In the genomic region with DNA sequence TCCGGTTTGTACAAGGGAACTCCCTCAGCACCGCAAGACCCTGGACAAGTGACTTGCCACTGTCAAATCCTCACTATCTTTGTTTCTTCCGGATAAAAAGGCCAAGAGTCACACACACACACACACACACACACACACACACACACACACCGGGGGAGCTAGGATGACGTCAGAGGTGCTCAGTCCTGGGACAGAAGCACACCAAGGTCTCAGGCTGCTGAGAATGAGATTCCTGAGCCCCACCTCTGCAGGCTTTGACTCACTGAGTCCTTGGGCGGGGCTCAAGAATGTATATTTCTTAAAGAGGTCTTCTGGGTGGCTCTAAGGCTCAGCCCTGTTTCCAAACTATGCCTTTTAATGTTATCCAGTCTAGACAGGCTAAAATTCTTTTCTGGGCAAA, we compare ENCODE assay signal across 15 mouse cellular contexts. TPM values are rescaled to one million over a fixed set of nuclear protein-coding genes. Genes with fewer than 3 reads are reported as not detected.
DNase-seq lines count a peak whose midpoint lies in the region; ATAC-seq and TF ChIP-seq lines count a peak whose summit lies in the region.
"Had no signal": no experiment of that assay in that cellular context is flagged by ENCODE, and none has a peak within 500 bp of the region (broad histone marks: within the 10 kb centered on the region; RNA-seq: fewer than 3 reads in every experiment).

No protein-coding gene starts in this region.

- 22% methylated on average over 6 of the region's 6 CpGs for WGBS in lung, embryonic 14.5 days
- 37% methylated on average over 6 of the region's 6 CpGs for WGBS in lung, adult 2 months
- 37% methylated on average over 6 of the region's 6 CpGs for whole genome bisulfite sequencing in intestine, embryonic 15.5 days
- WGBS in stomach, embryonic 16.5 days, result 33% methylated on average over 6 of the region's 6 CpGs

- H3K27ac ChIP-seq in lung, embryonic 14.5 days (ENCODE audit: low read depth), result peak overlapping the region; percentile 46; the same call in 1 of the 2 replicates
- peak overlapping the region; percentile 32; the same call in 1 of the 2 replicates for H3K27ac ChIP-seq in intestine, embryonic 15.5 days
- peak overlapping the region; percentile 55; the same call in 1 of the 2 replicates for H3K27ac ChIP-seq in stomach, embryonic 16.5 days (ENCODE audit: low read length)
- H3K27ac ChIP-seq: liver, embryonic 13.5 days had no signal

- TF ChIP-seq POLR2A in lung, adult 2 months (IDR thresholded peaks at IDR 0.05; ENCODE audit: borderline replicate concordance, extremely low read depth, low read depth, low read length), result no peak

- H3K4me1 ChIP-seq in lung, embryonic 14.5 days (ENCODE audit: insufficient read depth), result 0 out of 2 replicates have a peak, but pooled peaks cover 8% of the 10 kb centered on the region
- 0 out of 2 replicates have a peak, but pooled peaks cover 2% of the 10 kb centered on the region for H3K4me1 ChIP-seq in lung, adult 2 months (ENCODE audit: control insufficient read depth, insufficient read depth, low read length)
- 0 out of 2 replicates have a peak, but pooled peaks cover 5% of the 10 kb centered on the region for H3K4me1 ChIP-seq in intestine, embryonic 15.5 days (replicated peaks)
- peaks cover 5% of the 10 kb centered on the region; the same call in 1 of the 2 replicates for H3K4me1 ChIP-seq in stomach, embryonic 16.5 days (ENCODE audit: control insufficient read depth, insufficient read depth, low read length)

- peak; percentile 85 for ATAC-seq in lung, embryonic 14.5 days (ENCODE audit: insufficient read depth)
- ATAC-seq in intestine, embryonic 15.5 days, result peak; percentile 89
- peak; percentile 87; the same call in 1 of the 2 replicates for ATAC-seq in stomach, embryonic 16.5 days (ENCODE audit: insufficient read depth, low FRiP score)
- ATAC-seq: forebrain, embryonic 16.5 days; hindbrain, embryonic 16.5 days had no signal

- H3K4me3 ChIP-seq in lung, embryonic 14.5 days (ENCODE audit: low read depth, low read length), result no peak overlapping the region
- no peak overlapping the region for H3K4me3 ChIP-seq in lung, adult 2 months (replicated peaks; ENCODE audit: extremely low read depth, low read depth, low read length)
- H3K4me3 ChIP-seq in intestine, embryonic 15.5 days (replicated peaks), result no peak overlapping the region
- H3K4me3 ChIP-seq in stomach, embryonic 16.5 days (replicated peaks; ENCODE audit: low read length), result no peak overlapping the region
- H3K4me3 ChIP-seq: liver, embryonic 13.5 days; myocyte had no signal

- no peaks in the 10 kb centered on the region for H3K27me3 ChIP-seq in lung, embryonic 14.5 days (ENCODE audit: insufficient read depth, low read length)
- no peaks in the 10 kb centered on the region for H3K27me3 ChIP-seq in intestine, embryonic 15.5 days (replicated peaks)
- no peaks in the 10 kb centered on the region for H3K27me3 ChIP-seq in stomach, embryonic 16.5 days (ENCODE audit: control insufficient read depth, insufficient read depth, low read length)
- H3K27me3 ChIP-seq: liver, embryonic 13.5 days had no signal

- TF ChIP-seq CTCF in lung, embryonic 14.5 days (IDR thresholded peaks at IDR 0.05; ENCODE audit: low read depth), result no peak
- TF ChIP-seq CTCF in lung, adult 2 months (IDR thresholded peaks at IDR 0.05; ENCODE audit: insufficient read depth, low read length), result no peak

- no peaks in the 10 kb centered on the region for H3K9me3 ChIP-seq in lung, embryonic 14.5 days (ENCODE audit: low read depth, low read length)
- no peaks in the 10 kb centered on the region for H3K9me3 ChIP-seq in intestine, embryonic 15.5 days
- no peaks in the 10 kb centered on the region for H3K9me3 ChIP-seq in stomach, embryonic 16.5 days (replicated peaks; ENCODE audit: control insufficient read depth, low read length)
- H3K9me3 ChIP-seq: liver, embryonic 13.5 days had no signal

- no peaks in the 10 kb centered on the region for H3K36me3 ChIP-seq in lung, embryonic 14.5 days (ENCODE audit: insufficient read depth)
- no peaks in the 10 kb centered on the region for H3K36me3 ChIP-seq in intestine, embryonic 15.5 days
- H3K36me3 ChIP-seq in stomach, embryonic 16.5 days (ENCODE audit: control insufficient read depth, insufficient read depth, low read length), result no peaks in the 10 kb centered on the region
- H3K36me3 ChIP-seq: liver, embryonic 13.5 days had no signal

- no peak overlapping the region for H3K9ac ChIP-seq in lung, embryonic 14.5 days
- H3K9ac ChIP-seq in intestine, embryonic 15.5 days, result no peak overlapping the region
- H3K9ac ChIP-seq in stomach, embryonic 16.5 days (ENCODE audit: low read length), result no peak overlapping the region
- H3K9ac ChIP-seq: liver, embryonic 13.5 days had no signal

- no peak overlapping the region for H3K4me2 ChIP-seq in lung, embryonic 14.5 days
- H3K4me2 ChIP-seq in intestine, embryonic 15.5 days (replicated peaks), result no peak overlapping the region
- no peak overlapping the region for H3K4me2 ChIP-seq in stomach, embryonic 16.5 days (ENCODE audit: low read depth, low read length)
- H3K4me2 ChIP-seq: liver, embryonic 13.5 days had no signal

- DNase-seq in lung, embryonic 14.5 days, result peak; percentile 71
- no peak for DNase-seq in lung, adult 2 months
- DNase-seq in adrenal gland, postnatal 10 days, result peak; percentile 59
- DNase-seq in gastrocnemius, postnatal 10 days, result no peak
- DNase-seq in layer of hippocampus, postnatal 14 days (ENCODE audit: low spot score in 2 of 2), result no peak
- DNase-seq in heart, adult 11 months, result no peak
- DNase-seq: cerebellum, postnatal 36 days; gastrocnemius, postnatal 25 days; liver, embryonic 13.5 days; thymus, adult 2 months had no signal

RNA-seq across cellular contexts. Expression of a gene that starts 41.5 kb away (rescaled TPM):
- polyA plus RNA-seq in lung, embryonic 14.5 days (2014; fragmentation: Nextera tagmentation; extraction: Ambion mirVana), result 10.9 and 11.4 TPM in 2 replicates
- 15.2 and 16.3 TPM in 2 replicates for polyA plus RNA-seq in lung, adult 2 months (2012; rRNA removed)
- total RNA-seq in adrenal gland, postnatal 10 days (2021), result 1 to 10 TPM; 1.5 to 2.7 TPM
- polyA plus RNA-seq in intestine, embryonic 15.5 days (2015; fragmentation: Nextera tagmentation; extraction: Ambion mirVana), result 9.3 and 11.2 TPM in 2 replicates
- polyA plus RNA-seq in stomach, embryonic 16.5 days (2015; fragmentation: Nextera tagmentation; extraction: Ambion mirVana), result 5.6 and 6.9 TPM in 2 replicates
- not detected for total RNA-seq in gastrocnemius, postnatal 10 days (2021)
- total RNA-seq in layer of hippocampus, postnatal 14 days (2021), result under 1 TPM; 0.23 to 0.31 TPM
- total RNA-seq: gastrocnemius, postnatal 25 days had no signal
- polyA plus RNA-seq: myocyte had no signal

RNA-seq across cellular contexts. Expression of a gene that starts 50.5 kb away (rescaled TPM):
- 39.4 and 39.5 TPM in 2 replicates for polyA plus RNA-seq in lung, embryonic 14.5 days (2014; fragmentation: Nextera tagmentation; extraction: Ambion mirVana)
- 2.7 and 4.9 TPM in 2 replicates for polyA plus RNA-seq in lung, adult 2 months (2012; rRNA removed)
- total RNA-seq in adrenal gland, postnatal 10 days (2021), result 10 to 100 TPM; 18.3 to 18.6 TPM
- 28.4 and 31.2 TPM in 2 replicates for polyA plus RNA-seq in intestine, embryonic 15.5 days (2015; fragmentation: Nextera tagmentation; extraction: Ambion mirVana)
- 24.0 and 27.4 TPM in 2 replicates for polyA plus RNA-seq in stomach, embryonic 16.5 days (2015; fragmentation: Nextera tagmentation; extraction: Ambion mirVana)
- 10 to 100 TPM; 11.0 to 12.4 TPM for total RNA-seq in gastrocnemius, postnatal 10 days (2021)
- total RNA-seq in layer of hippocampus, postnatal 14 days (2021), result 10 to 100 TPM; 10.3 to 12.7 TPM

Comparison
In these comparisons a context has a peak if more than half of its experiments do, and no peak if none do; other contexts are left out.
1. DNase-seq: peak in lung, embryonic 14.5 days (single experiment) and adrenal gland, postnatal 10 days (single experiment); none in lung, adult 2 months (single experiment), gastrocnemius, postnatal 10 days (single experiment), layer of hippocampus, postnatal 14 days (0 of 2) and heart, adult 11 months (single experiment).
2. Peak in every context shown above with its lines, with median percentiles within 50 percentile points of each other: ATAC-seq and H3K27ac ChIP-seq.